ENCODE assay signal across 23 mouse cellular contexts in genomic region chr3:120019826-120020683, GRCm38 (mm10).
A peak's percentile ranks its signal among the peaks of the same experiment; 100 is the strongest.
DNase-seq lines count a peak whose midpoint lies in the region; ATAC-seq and TF ChIP-seq lines count a peak whose summit lies in the region.
"Had no signal": no experiment of that assay in that cellular context is flagged by ENCODE, and none has a peak within 500 bp of the region (broad histone marks: within the 10 kb centered on the region; RNA-seq: fewer than 3 reads in every experiment).

No protein-coding gene starts in this region.

- H3K9ac ChIP-seq in forebrain, embryonic 15.5 days (replicated peaks): no peak overlapping the region
- H3K9ac ChIP-seq in forebrain, postnatal 0 days: no peak overlapping the region
- H3K9ac ChIP-seq in midbrain, embryonic 16.5 days (ENCODE audit: low read depth, low read length): no peak overlapping the region
- H3K9ac ChIP-seq: kidney, embryonic 15.5 days; stomach, embryonic 15.5 days had no signal

- peak; percentile 58 for ATAC-seq in forebrain, embryonic 15.5 days (replicated peaks)
- peak; percentile 61; the same call in 1 of the 2 replicates for ATAC-seq in forebrain, postnatal 0 days
- peak; percentile 85 for ATAC-seq in midbrain, embryonic 16.5 days
- no peak for ATAC-seq in megakaryocyte, adult 5-6 weeks (ENCODE audit: poor library complexity, severe bottlenecking)
- ATAC-seq: intestine, postnatal 0 days had no signal

- H3K4me3 ChIP-seq in forebrain, embryonic 15.5 days: no peak overlapping the region
- H3K4me3 ChIP-seq in forebrain, embryonic 10.5 days: no peak overlapping the region
- no peak overlapping the region for H3K4me3 ChIP-seq in forebrain, postnatal 0 days (ENCODE audit: low read depth, low read length)
- H3K4me3 ChIP-seq in midbrain, embryonic 16.5 days (ENCODE audit: low read depth, low read length): no peak overlapping the region
- H3K4me3 ChIP-seq: erythroblast, embryonic 14.5 days; heart, adult 2 months; kidney, embryonic 15.5 days; stomach, embryonic 15.5 days had no signal

- H3K27me3 ChIP-seq in forebrain, embryonic 15.5 days: no peaks in the 10 kb centered on the region
- H3K27me3 ChIP-seq in forebrain, embryonic 10.5 days (ENCODE audit: poor library complexity, severe bottlenecking): no peaks in the 10 kb centered on the region
- H3K27me3 ChIP-seq in forebrain, postnatal 0 days (ENCODE audit: insufficient read depth, low read length): no peaks in the 10 kb centered on the region
- no peaks in the 10 kb centered on the region for H3K27me3 ChIP-seq in midbrain, embryonic 16.5 days (ENCODE audit: control insufficient read depth, insufficient read depth, low read depth, low read length)
- H3K27me3 ChIP-seq: CH12.LX; kidney, embryonic 15.5 days; stomach, embryonic 15.5 days had no signal

- H3K27ac ChIP-seq in forebrain, embryonic 15.5 days (replicated peaks): peak overlapping the region; percentile 48
- no peak overlapping the region for H3K27ac ChIP-seq in forebrain, embryonic 10.5 days
- H3K27ac ChIP-seq in forebrain, postnatal 0 days (ENCODE audit: low read depth, low read length): peak overlapping the region; percentile 15; the same call in 1 of the 2 replicates
- H3K27ac ChIP-seq in midbrain, embryonic 16.5 days (ENCODE audit: low read length): 0 out of 2 replicates have a peak overlapping the region, but pooled peaks have one; percentile 33
- H3K27ac ChIP-seq: heart, adult 2 months; kidney, embryonic 15.5 days; stomach, embryonic 15.5 days had no signal

- H3K4me1 ChIP-seq in forebrain, embryonic 15.5 days: peaks cover 17% of the 10 kb centered on the region
- no peaks in the 10 kb centered on the region for H3K4me1 ChIP-seq in forebrain, embryonic 10.5 days
- H3K4me1 ChIP-seq in forebrain, postnatal 0 days (ENCODE audit: insufficient read depth): no peaks in the 10 kb centered on the region; the same call in 1 of the 2 replicates
- peaks cover 13% of the 10 kb centered on the region for H3K4me1 ChIP-seq in midbrain, embryonic 16.5 days (ENCODE audit: control insufficient read depth, insufficient read depth, low read length)
- H3K4me1 ChIP-seq: kidney, embryonic 15.5 days; stomach, embryonic 15.5 days had no signal

- 43% methylated on average over 10 of the region's 10 CpGs for WGBS in forebrain, embryonic 15.5 days
- WGBS in forebrain, embryonic 10.5 days: 93% methylated on average over 10 of the region's 10 CpGs
- WGBS in forebrain, postnatal 0 days: 33% methylated on average over 10 of the region's 10 CpGs
- WGBS in midbrain, embryonic 16.5 days: 27% methylated on average over 10 of the region's 10 CpGs

- no peaks in the 10 kb centered on the region for H3K36me3 ChIP-seq in forebrain, embryonic 15.5 days
- H3K36me3 ChIP-seq in forebrain, embryonic 10.5 days (replicated peaks): no peaks in the 10 kb centered on the region
- H3K36me3 ChIP-seq in forebrain, postnatal 0 days (ENCODE audit: insufficient read depth): no peaks in the 10 kb centered on the region
- no peaks in the 10 kb centered on the region for H3K36me3 ChIP-seq in midbrain, embryonic 16.5 days (ENCODE audit: control insufficient read depth, insufficient read depth, low read length)
- H3K36me3 ChIP-seq: kidney, embryonic 15.5 days; stomach, embryonic 15.5 days had no signal

- no peak for DNase-seq in forebrain, embryonic 10.5 days (ENCODE audit: extremely low spot score, low spot score)
- DNase-seq in Muller cell, postnatal 12 days (ENCODE audit: inconsistent ontology term): peak; percentile 80
- DNase-seq in forebrain, postnatal 0 days: peak; percentile 17
- DNase-seq in gastrocnemius, postnatal 14 days: no peak
- DNase-seq: cerebellum, adult 2 months; gastrocnemius, postnatal 10 days; heart, adult 2 months; heart, postnatal 4 days; kidney, postnatal 4 days; lung, adult 2 months; right cerebral cortex, postnatal 14 days; spleen, adult 18-20 months; thymus, adult 18-20 months; thymus, postnatal 4 days had no signal

- TF ChIP-seq CTCF in forebrain, postnatal 0 days (IDR thresholded peaks at IDR 0.05; ENCODE audit: low read depth): no peak

- intact Hi-C loops in gastrocnemius, postnatal 14 days (cut with DNase I; ENCODE audit: low total_unique reads): no loop called here

- H3K9me3 ChIP-seq in forebrain, embryonic 15.5 days: no peaks in the 10 kb centered on the region
- H3K9me3 ChIP-seq in forebrain, embryonic 10.5 days: no peaks in the 10 kb centered on the region
- H3K9me3 ChIP-seq in forebrain, postnatal 0 days (ENCODE audit: low read length): no peaks in the 10 kb centered on the region
- no peaks in the 10 kb centered on the region for H3K9me3 ChIP-seq in midbrain, embryonic 16.5 days (replicated peaks; ENCODE audit: control insufficient read depth, low read length, poor library complexity, severe bottlenecking)
- H3K9me3 ChIP-seq: kidney, embryonic 15.5 days; stomach, embryonic 15.5 days had no signal

- H3K4me2 ChIP-seq in forebrain, embryonic 15.5 days (replicated peaks): no peak overlapping the region; the same call in 1 of the 2 replicates
- peak overlapping the region; percentile 8; the same call in 1 of the 2 replicates for H3K4me2 ChIP-seq in forebrain, postnatal 0 days (ENCODE audit: low read depth)
- H3K4me2 ChIP-seq in midbrain, embryonic 16.5 days (ENCODE audit: low read length): peak overlapping the region; percentile 29; the same call in 1 of the 2 replicates
- H3K4me2 ChIP-seq: kidney, embryonic 15.5 days; liver, embryonic 11.5 days; stomach, embryonic 15.5 days had no signal

Comparison
In these comparisons a context has a peak if more than half of its experiments do, and no peak if none do; other contexts are left out.
1. DNase-seq: peak in Muller cell, postnatal 12 days (single experiment) and forebrain, postnatal 0 days (single experiment); none in forebrain, embryonic 10.5 days (single experiment) and gastrocnemius, postnatal 14 days (single experiment).